Mouse (Mus musculus) heart, adult 9 months (tissue): ENCODE measurements around the gene Dxo.
A peak's percentile ranks its signal among the peaks of the same experiment; 100 is the strongest.
"Not testable (repeated sequence)": the region's sequence is repeated elsewhere in the genome, so short reads cannot be mapped to it uniquely, and the experiment has no call there.

Source experiments
- DNase-seq, 2 experiments: peaks; one replicate each; pipeline ENCODE4 v3.0.0; 2022; ENCODE audit warnings: low spot score in 2 of 2

Gene Dxo

DNA sequence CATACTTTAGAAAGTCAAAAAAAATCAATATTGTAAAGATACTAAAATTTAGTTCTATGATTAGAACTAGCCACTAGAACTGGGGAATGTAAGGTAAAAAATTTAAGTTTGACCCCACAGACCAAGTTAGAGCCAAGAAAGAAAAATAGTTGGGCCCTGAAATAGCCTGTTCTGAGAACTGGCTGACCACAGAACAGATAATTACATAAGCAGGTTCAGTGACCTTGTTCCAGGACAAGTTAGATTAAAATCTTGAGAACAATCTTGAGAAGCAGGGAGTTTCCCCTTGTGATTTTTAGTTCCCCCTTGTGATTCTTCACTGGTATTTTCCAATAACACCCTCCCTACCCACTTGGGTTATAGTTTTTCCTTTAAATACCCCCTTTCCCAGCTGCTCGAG, 6.0 kb upstream of the Dxo start:
- not testable (repeated sequence) for DNase-seq

DNA sequence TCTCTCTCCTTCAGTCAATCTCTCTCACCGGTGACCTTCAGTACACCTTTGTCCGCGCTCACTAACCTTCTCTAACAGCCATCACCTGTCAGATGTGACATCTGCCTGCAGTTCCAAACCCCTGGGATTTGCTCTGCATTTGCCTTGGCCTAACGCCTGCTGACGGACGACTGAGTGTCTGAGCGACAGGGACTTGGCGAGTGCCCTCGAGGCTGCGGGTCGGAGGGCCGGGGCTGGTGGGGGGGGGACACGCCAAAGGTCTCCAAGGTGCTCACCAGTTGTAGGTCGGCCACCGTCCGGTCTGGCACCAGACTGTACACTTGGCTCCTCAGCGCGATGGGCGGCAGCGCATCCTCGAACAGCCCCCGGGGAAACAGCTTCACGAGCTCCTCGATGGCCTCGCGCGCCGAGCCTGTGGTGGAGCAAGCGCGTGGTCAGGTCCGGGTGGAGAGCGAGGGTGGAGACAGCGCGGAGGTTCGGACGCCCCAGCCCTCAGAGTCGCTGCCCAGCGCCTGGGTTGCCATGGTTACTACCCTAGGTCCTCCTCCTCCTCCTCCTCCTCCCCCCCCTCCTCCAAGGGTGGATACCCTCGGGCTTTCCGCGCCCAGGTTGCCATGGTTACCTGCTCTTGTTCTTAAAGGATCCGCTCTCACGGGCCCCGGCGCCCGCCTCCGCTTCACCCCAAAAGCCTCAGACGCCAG, 514 bp upstream of the Dxo start:
- DNase-seq, result no peak

DNA sequence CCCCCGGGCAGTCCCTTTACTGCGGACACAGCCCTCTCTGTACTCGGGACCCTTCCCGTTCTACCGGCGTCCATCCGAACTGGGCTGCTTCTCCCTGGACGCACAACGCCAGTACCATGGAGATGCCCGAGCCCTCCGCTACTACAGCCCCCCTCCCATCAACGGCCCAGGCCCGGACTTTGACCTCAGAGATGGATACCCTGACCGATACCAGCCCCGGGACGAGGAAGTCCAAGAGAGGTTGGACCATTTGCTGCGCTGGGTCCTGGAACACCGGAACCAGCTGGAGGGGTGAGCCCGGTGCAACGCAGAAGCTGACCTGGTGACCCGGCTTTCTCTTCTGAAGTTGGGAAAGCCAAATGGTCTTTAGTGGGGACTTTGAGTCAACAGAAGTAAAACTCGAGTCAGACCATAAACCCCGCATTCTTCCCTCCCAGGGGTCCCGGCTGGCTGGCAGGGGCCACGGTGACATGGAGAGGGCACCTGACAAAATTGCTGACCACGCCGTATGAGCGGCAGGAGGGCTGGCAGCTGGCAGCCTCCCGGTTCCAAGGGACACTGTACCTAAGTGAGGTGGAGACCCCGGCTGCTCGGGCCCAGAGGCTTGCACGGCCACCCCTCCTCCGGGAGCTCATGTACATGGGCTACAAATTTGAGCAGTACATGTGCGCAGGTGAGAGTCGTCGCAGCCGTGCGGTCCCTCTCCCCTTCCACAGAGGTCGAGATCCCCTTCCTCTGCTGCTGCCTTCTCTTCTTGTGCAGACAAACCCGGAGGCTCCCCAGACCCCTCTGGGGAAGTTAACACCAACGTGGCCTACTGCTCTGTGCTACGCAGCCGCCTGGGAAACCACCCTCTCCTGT, 875 bp downstream of the Dxo start:
- DNase-seq, result peak; percentile 11 to 30

DNA sequence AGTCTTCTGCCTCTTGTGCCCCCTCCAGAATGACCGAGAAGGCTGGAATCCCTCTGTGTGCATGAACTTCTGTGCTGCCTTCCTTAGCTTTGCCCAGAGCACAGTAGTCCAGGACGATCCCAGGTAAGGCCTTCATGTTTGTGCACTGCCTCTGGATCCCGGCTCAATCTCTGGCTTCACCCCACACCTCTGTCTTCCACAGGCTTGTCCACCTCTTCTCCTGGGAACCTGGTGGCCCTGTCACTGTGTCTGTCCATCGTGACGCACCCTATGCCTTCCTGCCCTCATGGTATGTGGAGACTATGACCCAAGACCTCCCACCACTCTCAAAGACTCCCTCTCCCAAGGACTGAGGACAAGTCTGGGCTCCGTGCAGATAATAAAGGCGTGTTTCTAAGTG, 2.0 kb downstream of the Dxo start:
- DNase-seq, result no peak

DNA sequence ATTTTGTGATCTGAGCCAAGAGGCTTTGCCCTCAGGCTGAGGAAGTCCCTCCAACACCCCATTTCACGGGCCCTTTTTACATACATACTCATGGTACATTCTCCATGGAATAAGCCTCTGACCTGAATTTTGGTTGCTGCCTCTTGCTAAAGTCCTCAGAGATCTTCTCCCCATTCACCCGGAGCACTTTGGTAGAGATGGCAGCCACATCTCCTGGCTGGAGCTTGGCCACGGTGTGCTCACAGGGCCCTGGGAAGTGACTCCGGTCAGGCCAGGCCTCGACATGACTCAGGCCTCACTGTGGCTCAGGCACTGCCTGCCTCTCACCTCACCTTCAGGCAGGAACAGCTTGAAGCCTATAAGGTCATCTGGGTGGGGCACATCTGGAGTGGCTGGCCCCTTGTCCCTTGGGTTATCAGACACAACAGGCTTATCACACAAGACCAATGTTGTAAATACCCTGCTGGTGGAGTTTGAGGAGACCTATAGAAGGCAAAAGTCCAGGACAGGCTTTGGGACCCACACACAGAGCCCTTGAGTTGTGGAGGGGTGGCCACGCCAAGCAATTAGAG, 4.0 kb downstream of the Dxo start:
- no peak for DNase-seq

DNA sequence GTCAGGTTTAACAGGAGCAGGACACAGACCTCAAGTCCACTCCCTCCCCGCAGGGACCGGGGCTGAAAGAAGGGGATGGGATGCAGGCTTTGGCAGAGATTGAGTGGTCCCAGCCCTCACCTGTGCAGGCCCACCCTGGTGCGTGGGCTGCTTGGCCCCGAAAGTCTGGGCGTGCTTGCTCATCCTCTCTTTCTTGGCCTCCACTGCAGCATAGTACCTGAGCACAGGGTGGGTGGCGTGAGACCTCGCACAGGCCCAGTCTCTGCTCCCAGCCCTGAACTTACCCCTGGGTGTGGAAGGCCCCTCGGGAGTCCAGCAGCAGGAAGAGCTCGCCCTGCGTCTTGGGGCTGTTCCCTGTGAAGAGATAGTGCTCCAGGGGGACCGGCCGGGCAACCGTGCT, 8.1 kb downstream of the Dxo start:
- no peak for DNase-seq

DNA sequence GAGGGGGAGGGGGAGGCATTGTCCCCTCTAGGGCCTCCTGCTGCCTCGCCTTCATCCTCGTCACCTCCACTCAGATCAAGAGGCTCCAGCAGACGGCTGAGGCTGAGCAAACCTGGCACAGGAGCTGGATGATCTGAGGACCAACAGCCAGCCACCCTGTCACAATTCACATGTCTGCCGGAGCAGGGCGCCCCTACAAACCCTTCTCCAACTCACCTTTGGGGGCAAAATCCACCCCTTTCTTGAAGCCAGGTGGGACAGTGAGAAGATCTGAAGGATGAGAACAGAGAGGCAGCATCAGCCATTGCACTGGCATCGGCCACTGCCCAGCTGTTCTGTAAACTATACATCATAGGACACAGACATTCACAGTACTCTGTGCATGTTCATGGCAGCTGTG, 10.4 kb downstream of the Dxo start:
- no peak for DNase-seq

DNA sequence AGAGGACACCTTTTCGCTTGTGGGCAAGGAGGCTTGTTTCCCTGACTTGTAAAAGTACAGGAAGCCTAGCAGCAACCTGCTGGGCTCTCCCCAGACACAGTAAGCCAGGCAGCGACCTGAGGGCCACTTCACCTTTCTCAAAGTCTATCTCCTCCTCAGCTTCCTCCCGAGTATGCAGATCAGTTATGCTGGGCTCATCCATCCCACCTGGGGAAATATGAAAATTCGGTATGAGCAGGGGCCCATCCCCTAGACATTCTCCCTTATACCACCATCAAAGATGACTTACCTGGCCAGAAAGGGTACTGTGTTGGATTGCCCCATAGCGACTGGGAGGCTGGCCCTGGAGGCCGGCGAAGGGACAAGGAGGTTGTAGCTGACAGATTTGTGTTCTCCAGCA, 10.8 kb downstream of the Dxo start:
- no peak for DNase-seq

DNA sequence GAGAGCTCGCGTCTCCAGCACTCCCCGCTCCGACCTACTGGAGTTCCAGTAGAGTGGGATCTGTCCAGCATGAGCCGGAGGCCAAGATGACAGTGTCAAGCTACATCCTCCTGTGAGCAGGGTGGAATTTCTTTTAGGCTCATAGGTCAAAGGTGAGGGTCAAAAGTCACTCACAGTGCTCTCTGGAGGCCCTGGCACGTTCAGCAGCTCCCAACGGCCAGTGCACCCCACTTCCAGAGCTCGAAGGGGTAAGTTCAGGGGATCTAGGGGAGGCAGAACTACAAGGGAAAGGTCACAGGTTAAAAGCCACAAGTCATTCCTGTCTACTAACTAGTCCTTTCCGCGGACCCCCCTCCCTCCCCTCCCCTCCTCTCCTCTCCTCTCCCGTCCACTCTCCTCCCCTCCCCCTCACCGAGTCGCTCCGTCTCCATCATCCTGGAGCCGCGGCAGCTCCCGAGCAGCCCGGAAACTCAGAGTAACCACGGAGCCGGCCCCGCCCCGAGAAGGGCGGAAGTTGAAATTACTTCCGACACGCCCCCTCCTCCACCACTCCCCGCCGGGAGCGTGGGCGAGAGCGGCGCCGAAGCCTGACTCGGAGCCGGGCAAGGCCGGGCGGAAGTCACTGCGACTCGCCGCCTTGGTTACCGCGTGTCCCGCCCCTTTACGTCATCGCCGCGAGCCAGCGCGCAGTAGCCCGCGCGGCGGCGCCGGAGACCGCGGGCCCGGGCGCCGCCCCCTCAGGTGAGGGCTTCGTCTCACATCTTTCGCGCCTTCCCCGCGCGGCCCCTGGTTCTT, 13.1 kb downstream of the Dxo start, which contains the start of the genes Skiv2l and Nelfe:
TSS of gene Skiv2l (minus strand) at position 489 of the 795 bp plus-strand sequence.
TSS of gene Nelfe (plus strand) at position 670 of the 795 bp plus-strand sequence.
- DNase-seq, result peak; percentile 93 to 97

DNA sequence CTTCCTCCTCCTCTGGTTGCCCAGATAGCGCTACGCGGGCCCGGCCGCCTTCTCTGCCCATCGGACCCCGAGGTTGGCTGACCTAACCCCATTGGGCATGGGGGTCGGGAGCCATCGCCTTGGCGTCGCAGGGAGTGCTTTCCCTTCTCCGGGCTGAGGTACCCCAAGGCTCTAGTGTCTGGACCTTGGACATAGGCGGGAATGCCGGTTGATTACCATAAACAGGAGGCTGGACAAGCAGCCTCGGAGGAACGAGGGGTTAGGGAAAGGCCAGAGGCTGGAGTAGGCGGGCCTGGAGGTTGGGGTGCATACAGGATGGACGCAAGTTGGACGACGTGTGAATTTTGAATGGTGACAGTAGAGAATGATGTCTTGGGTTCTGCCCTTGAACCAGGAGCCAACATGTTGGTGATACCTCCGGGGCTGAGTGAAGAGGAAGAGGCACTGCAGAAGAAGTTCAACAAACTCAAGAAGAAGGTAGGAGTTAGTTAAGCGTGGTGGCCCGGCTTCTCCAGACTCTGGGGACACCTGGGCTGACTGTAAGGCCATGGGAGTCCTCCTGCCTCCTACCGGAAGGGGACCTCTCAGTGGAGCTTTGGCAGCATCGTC, 13.8 kb downstream of the Dxo start:
- DNase-seq, result no peak

DNA sequence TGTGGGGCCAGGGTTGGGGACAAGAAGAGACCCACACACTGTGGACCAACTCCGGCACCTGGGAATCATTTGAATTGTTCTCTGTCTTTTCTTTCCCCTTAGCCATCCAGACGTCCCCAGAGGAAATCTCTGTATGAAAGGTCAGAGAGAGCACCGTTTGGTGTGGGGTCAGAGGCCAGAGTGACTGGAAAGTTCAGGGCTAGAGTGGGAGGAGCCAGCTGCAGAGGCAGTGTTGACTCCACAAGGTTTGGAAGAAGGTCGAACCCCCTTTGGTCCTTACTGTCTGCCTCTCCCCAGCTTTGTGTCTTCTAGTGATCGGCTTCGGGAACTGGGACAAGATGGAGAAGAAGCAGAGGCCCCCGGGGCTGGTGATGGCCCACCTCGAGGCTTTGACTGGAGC, 16.7 kb downstream of the Dxo start:
- no peak for DNase-seq

DNA sequence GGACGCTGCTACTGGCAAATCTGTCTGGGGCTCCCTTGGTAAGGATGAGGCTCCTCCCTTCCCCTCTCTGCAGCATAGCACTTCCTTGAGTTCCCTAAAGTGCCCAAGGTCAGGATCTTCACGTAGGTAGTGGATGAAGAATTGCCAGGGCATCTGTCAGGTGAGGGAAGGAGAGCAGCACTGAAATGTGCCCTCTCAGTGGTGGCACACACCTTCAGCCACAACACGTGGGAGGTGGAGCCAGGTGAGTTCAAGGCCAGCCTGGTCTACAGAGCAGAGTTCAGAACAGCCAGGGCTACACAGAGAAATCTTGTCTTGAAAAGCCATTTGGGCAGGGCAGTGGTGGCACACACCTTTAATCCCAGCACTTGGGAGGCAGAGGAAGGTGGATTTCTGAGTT, 17.9 kb downstream of the Dxo start:
- DNase-seq, result no peak

DNA sequence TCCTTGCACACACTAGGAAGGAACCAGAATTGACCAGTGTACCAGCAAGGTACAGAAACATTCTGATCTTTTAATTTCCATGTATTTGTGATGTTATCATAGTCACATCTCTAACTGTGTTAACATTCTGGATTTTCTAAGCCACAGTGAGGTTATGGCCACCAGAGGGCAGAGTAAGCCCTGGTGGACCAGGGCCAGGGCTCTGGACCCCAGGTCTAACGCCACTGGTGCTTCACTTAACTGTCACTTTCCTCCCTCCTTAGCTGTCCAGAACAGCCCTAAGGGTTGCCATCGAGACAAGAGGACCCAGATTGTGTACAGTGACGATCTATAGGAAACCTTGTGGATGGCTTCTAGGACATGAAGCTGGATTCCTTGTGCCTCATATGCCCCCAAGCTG, 19.0 kb downstream of the Dxo start:
- DNase-seq, result peak in 1 of 2 experiments; percentile 35

DNA sequence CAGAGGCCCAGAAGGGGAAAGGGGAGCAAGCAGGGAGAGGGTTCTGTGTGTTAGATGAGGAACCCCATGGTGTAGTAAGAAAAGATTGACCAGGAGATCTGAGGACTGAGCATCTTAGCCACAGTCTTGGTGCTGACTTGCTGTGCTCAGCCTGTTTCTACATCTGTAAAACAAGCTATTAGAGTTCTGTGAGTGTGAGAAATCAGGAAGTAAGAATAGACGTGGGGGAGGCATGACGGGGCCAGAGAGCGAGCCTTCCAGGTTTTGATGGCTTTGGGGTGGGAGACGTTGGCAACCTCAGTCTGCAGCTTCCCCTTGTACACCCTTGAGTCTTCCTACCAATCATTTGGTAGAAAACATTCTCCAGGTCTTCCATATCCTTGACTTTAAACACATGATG, 21.9 kb downstream of the Dxo start:
- no peak for DNase-seq

DNA sequence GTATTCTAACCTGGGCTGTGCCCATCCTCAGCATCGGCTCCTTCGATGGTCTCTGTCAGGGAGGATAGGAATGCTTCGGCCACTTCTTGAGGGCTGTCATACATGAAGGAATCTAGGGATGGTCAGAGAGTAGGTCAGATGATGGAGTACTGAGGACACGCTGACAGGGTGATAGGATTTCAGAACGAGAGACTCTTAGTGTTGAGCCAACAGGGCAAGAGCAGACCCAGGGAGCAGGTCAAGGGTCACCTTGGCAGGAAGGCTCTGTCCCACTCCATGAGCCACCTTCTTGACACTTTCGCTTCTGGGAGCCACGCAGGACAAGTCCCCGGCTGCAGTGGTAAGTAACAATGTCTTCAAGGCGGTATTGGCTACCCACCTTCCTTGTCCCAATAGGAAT, 23.7 kb downstream of the Dxo start:
- no peak for DNase-seq

DNA sequence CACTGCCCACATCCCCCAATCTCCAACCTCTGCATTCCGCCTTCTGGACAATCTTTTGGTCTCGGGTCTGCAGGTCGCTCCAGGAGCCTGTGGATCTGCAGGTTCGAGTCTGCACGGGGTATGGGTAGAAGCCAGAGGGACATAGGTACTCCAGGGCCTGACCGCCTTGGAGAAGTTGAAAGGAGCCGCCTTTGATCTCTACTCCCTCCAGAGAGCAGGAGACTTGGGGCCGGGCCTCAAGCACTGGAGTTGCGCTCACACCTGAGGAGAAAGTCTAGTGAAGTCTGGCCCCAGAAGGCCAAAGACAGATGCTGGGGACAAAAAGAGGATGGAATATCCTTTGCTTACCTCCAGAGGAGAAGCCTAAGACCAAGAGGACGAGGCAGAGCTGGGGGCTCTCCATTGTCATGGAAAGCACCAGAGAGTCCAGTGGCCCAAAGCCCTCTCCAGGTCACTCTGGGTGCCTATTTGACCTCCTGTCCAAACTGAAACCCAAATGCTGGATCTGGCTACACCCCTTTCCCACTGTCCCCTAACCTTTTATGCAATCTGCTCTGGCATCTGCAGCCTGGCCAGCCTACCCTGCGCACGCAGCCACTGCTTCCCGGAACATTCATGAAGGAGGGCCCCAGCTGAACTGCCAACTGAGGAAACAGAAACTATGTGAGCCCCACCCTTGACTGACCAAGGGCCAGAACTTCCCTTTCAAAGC, 25.0 kb downstream of the Dxo start:
- no peak for DNase-seq

DNA sequence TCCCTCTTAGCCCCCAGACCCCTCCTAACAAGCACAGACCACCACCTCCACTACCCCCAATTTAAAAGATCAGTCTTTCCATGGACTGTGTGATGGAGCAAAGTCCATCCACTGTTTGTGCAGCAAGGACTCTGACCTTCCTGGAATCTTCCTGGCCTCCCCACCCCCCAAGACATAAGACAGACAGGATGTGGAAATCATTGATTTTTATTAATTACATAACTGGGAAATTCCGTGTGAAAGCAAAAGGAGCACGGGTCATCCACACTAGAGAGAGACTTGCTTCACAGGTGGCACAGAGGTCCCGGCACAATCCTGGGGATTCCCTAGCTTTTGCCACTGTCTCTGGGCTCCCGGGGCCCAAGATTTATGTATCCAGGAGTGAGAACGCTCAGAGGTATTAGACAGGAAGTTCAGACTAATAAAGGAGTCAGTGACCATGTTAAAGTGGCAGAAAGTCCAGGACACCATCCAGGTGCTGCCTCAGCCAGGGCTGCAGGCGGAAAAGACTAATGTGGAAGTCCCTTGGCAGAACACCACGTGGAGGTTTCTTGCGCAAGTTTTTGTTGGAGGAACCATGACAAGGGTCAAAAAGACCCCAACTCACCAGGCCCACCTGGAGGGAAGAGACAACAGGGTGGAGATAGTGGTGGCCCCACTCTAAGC, 25.7 kb downstream of the Dxo start, which contains the start of gene Cfb:
TSS of gene Cfb (minus strand) at position 103 of the 666 bp plus-strand sequence.
- DNase-seq, result no peak

DNA sequence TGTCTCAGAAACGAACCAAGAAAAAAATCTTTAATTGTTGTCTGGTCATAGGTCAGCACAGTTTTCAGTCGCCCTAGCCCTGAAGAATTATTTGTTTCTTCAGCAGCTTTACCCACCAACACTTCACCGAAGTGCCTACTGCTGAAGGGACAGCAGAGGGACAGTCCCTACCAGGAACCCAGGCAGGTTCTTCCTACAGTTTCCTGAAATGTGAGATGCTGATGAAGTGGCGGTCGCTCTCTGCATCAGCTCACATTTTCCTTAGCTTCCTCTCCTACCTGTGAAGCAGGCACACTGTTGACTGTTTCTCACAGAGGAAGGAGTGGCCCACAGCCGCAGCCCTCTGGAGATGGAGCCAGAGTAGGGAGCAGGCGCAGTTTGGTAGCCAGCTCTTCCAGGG, 29.2 kb downstream of the Dxo start:
- no peak for DNase-seq

DNA sequence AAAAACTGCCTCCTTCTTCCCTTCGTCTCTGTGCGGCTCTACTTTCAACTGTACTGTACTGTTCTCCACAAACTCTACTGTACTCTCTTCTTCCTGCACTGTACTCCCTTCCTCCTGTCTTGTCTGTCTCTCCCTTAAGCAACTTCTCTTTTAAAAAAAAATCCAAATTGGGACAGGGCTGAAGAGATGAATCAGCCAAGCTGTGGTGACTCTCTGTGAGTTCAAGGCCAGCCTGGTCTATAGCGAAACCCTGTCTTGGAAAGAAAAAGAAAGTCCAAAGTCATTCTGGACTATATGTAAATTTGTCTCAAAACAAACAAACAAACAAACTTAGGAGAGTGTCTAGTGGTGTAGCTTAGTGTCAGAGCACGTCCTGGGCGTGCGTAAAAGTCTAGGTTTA, 37.5 kb downstream of the Dxo start:
- DNase-seq, result no peak

DNA sequence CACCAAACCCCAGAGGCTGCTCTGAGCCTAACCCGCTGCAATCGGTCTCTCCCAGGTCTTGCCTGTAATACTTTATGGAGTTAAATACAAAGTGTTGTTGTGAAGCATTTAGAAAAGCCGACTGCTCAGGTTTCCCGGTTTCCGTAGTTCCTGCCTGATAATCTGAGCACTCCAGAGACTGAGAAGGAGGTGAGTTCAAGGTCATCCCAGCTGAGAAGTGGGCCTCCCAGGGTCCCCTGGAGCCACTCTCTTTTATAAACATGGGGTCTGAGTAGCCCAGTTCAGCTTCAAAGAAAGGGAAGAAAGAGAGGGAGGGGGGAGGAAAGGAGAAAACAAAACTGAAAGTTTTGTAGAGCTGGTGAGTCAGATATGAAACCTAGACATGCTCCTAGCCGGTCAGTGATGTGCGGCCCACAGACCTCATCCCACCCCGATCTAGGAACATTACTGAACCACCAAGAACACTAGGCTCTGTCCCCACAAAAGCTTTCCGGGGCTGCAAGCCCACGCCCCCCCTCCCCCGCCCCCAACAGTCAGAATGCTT, 42.6 kb downstream of the Dxo start, which contains the start of gene Zbtb12:
TSS of gene Zbtb12 (plus strand) at position 148 of the 544 bp plus-strand sequence.
- no peak for DNase-seq
